Mouse (Mus musculus): ENCODE data around the gene Rnf150.

DNA sequence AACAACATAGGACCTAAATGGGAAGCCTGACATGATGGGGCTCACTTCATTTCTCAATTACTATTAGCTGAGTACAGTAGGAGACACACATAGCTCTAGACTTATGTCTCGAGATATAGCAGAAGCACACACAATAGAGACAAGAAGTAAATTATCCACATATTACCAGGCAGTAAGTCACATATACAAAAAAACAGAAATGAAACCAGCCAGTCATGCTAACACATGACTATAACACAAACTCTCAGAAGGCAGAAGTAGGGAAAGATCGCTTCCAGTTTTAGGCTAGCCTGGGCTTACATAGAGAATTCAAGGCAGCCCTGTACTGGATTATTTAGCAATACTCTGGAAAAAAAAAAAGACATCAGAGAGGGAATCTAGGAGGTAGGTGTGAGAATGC lies 240.8 kb downstream of the Rnf150 start:
- TF ChIP-seq CTCF (IDR thresholded peaks at IDR 0.05; ENCODE audit: borderline replicate concordance, control insufficient read depth, extremely low read depth, insufficient read depth, low read length, poor library complexity) (no peak), POLR2A (IDR thresholded peaks at IDR 0.05; ENCODE audit: control insufficient read depth, extremely low read depth, insufficient read depth, low read length, poor library complexity) (no peak)
